Mouse (Mus musculus) right cerebral cortex, postnatal 14 days (tissue): ENCODE data around the gene Hmga1b.
"Not testable (repeated sequence)": the region's sequence is repeated elsewhere in the genome, so short reads cannot be mapped to it uniquely, and the experiment has no call there.

Experiments
- DNase-seq: peaks from one replicate; pipeline ENCODE4 v3.0.0; 2022

The Hmga1b gene

DNA sequence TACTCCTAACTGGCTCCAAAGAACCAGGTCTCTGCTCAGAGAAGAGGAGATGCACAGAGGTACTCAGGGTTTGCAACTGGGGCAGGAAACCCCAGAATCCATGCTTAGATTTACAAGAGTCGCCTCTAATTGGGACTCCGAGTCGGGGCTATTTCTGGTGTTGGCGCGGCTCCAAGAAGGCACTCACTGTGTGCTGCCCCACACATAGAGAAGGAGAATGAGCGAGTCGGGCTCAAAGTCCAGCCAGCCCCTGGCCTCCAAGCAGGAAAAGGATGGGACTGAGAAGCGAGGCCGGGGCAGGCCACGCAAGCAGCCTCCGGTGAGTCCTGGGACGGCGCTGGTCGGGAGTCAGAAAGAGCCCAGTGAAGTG, at the start of gene Hmga1b:
Gene Hmga1b, plus strand, starts transcription at position 123 of the 370 bp plus-strand sequence.
- not testable (repeated sequence) for DNase-seq

DNA sequence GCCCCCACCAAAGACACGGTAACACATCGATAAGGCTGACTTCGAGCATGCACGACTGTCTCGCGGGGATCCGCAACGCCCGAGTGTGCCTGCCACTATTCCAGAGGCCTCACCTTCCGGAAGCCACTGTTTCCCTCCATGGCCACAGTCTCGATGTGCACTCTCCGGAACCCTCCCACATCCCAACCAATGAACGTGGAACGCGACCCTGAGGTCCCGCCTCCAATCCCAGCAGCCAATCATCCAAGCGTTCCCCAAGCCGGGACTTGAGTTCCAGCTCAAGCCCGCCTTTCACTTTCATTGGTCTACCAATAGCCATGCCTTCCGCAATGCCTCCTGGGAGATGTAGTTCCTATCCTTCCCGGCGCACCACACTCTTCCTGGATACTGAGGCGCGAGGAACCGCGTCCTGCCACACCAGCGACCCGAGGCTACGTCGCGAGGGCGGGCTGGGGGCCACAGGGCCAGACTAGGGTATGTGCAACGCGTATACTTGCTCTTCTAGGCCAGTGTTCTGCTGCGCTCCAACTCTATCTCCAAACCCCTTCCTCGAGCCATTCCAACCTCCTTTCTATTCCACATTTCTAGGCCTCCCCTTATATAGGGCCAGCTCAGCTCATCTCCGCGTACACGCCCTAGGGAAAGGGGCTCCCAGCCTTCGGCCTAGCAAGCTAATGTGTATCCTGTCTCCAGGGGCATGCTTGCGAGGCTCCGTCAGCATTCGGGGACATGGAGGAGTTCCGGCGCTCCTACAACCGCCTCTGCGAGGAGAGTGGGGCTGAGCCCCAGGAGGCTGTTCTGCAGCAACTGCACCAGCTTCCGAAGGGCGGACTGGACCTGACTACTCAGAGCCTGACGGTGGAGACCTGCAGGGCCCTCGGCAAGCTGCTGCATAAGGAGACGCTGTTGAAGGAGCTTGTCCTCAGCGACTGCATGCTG, 48.7 kb upstream of the Hmga1b start, which contains the start of the genes Cenpx and Lrrc45:
Gene Cenpx, minus strand, starts transcription at position 159 of the 939 bp plus-strand sequence.
Gene Lrrc45, plus strand, starts transcription at position 346 of the 939 bp plus-strand sequence.
- peak; percentile 93 for DNase-seq

DNA sequence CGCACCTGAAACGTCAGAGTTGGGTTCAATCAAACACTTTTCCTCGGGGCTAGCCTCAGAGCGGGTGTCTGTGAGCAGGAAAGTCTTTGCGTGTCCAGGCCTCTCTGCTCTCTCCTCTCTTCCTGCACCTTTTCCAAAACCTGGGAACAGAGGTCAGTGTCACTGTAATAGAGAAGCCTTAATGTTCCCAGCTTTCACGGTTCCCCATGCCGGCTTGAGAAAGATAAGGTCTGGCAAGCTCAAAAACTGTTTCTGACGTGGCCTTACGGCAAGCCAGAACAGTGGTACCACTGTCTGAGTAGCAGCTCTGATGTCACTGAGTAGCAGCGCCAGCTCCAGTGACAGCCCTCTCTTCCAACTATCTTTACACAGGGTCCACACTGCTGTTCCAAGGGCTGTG, 48.0 kb upstream of the Hmga1b start:
- DNase-seq: no peak

DNA sequence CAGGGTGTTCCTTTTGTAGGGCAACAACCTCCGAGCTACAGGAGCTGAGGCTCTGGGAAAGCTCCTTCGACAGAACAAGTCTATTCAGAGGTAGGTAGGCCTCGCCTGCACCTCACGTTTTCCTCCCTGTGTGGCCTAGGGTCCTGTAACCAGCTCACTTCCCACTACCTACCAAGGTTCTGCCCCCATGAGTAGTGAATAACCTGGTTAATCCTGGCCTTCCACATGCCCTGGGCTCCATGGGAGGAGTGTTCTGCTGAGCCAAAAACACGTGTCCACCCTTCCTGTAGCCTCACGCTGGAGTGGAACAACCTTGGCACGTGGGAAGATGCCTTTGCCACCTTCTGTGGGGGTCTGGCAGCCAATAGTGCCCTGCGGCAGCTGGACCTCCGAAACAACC, 47.5 kb upstream of the Hmga1b start:
- DNase-seq: no peak

DNA sequence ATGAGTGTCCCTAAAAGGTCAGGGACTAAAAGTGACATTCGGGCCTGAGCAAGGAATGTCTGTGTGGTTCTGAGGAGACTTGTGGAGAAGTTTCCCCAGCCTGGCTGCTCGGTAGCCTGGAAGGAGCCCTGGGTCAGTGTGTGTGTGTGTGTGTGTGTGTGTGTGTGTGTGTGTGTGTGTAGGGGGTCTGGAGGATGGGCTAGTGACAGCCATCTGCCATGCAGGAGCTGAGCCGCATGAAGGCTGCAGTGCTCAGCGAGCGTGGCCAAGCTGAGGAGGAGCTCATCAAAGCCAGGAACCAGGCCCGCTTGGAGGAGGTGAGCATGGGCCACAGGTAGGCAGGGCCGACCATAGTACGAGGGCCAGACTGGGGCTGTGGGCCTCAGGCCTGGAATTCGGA, 43.4 kb upstream of the Hmga1b start:
- peak; percentile 8 for DNase-seq

DNA sequence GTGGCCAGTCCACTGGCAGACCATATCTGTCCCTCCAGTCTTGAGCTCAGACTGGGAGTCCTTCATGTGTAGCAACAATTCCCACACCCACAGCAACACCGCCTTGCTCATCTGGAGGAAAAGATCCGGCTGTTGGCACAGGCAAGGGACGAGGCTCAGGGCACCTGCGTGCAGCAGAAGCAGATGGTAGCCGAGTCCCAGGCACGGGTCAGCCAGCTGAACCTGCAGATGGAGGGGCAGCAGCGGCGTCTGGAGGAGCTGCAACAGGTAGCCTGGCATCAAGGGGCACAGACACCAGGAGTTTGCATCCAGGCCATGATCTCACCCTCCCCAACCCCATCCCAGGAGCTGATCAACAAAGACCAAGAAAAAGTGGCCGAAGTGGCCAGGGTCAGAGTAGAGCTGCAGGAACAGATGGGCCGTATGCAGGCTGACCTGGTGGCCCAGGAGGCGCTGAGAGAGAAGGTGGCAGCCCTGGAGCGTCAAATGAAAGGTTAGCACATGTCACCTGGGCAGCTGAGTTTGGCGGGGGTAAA, 42.7 kb upstream of the Hmga1b start:
- DNase-seq: peak; percentile 12

DNA sequence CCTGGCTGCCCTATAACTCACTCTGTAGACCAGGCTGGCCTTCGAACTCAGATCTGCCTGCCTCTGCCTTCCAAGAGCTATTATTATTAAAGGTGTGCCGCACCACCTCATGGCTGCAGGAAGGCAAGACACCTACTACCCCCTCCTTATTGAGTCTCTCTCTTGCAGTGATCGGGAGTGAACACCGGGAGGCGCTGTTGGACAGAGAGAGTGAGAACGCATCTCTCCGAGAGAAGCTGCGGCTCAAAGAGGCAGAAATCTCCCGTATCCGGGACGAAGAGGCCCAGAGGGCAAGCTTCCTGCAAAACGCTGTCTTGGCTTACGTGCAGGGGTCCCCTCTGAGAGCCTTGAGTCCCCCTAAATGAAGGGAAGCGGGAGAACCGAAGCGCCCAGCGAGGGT, 42.1 kb upstream of the Hmga1b start:
- DNase-seq: peak; percentile 95

DNA sequence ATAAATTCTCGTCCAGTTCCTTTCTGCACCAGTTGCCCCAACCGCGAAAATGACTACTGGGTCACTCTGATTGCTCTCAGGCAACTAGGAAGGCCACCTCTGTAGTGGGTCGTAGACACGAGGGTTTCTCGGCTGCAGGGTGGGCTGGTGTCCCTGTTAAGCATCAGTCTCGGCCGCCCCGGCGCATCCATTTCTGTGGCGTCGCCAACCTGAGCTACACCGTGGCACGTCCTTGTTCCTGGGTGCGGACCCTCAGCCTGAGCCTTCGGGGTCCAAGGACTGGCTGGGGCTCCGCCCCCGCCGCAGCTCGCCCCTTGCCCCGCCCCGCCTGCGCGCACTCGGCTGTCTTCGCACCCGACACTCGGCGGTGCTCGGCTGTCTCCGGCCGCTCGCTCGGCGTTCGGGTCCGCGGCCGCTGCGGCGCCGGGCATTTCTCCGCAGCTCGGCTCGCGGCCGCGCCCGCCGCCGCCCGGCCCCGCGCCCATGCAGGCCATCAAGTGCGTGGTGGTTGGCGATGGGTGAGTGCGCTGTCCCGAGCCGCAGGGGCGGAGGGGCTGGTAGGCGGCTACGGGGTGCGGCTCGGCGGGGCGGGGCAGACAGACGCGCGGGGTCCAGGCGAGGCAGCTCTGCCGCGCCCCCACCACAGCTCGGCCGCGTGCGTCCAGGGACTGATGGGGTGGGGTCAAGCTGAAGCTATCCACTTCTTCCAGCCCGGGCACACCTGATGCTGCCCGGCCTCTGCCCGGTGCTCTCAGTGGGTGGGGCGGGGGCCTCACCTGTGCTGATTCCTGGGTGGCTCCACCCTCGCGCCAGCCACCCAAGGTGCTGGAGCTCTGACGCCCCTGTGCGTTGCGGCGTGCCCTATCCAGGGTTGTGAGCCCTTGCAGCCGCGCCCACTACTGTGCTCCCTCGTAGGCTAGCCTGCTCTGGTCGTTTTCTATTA, 41.2 kb upstream of the Hmga1b start, which contains the start of gene Rac3:
Gene Rac3, plus strand, starts transcription at position 347 of the 943 bp plus-strand sequence.
- peak; percentile 79 for DNase-seq

DNA sequence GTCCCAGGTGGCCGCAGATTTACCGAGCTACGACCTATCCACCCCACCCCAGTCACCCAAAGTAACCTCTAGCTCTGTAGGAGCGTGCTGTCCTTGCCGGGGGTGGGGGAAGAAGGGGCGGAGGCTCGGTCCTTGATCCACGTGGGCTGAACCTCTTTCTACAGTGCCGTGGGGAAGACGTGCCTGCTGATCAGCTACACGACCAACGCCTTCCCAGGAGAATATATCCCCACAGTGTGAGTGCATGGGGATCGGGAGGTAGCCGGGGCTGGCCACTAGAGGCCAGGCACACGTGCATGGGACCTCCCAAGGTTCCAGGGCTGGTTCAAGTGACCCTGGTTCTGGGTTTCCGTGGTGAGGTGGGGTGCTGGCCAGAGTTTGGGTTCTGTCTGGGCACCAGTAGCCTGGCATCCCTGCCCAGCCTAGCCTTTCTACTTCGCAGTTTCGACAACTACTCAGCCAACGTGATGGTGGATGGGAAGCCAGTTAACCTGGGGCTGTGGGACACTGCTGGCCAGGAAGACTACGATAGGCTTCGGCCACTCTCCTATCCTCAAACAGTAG, 40.4 kb upstream of the Hmga1b start:
- DNase-seq: peak; percentile 9

DNA sequence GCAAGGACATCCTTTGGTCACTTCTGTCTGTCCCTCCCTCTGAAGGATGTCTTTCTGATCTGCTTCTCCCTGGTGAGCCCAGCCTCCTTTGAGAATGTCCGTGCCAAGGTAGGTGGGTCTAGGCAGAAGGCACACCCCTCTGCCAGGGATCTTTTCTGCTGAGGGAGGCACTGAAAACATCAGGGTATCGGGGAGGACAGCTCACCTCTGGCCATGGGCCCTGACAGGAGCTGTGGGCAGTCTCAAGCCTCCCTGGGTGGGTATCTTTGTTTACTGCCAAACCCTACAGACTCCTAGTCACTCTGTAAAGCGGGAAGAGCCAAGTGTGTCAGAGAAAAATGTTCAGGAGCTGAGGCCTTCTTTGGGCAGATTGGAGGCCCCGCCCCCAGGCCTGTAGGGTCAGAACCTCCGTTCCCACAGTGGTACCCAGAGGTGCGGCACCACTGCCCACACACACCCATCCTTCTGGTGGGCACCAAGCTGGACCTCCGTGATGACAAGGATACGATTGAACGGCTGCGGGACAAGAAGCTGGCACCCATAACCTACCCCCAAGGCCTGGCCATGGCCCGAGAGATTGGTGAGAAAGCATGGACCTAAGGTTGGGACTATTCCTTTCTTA, 39.7 kb upstream of the Hmga1b start:
- peak; percentile 5 for DNase-seq

DNA sequence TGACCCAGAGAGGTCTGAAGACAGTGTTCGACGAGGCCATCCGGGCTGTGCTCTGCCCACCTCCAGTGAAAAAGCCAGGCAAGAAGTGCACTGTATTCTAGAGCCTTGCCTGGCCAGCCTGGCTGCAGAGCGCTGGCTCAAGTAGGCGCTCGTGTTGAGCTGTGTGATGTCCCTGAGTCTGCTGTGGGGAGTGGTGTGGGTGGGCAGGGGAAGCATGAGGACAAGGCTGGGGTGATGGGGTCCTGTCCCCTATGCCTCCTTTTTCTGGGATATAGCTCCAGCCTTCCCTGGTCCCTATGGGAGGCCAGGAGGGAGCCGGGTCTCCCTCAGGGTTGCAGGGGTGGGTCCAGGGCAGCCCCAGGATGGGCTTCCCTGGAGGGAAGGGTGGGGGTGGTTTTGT, 39.1 kb upstream of the Hmga1b start:
- DNase-seq: peak; percentile 2

DNA sequence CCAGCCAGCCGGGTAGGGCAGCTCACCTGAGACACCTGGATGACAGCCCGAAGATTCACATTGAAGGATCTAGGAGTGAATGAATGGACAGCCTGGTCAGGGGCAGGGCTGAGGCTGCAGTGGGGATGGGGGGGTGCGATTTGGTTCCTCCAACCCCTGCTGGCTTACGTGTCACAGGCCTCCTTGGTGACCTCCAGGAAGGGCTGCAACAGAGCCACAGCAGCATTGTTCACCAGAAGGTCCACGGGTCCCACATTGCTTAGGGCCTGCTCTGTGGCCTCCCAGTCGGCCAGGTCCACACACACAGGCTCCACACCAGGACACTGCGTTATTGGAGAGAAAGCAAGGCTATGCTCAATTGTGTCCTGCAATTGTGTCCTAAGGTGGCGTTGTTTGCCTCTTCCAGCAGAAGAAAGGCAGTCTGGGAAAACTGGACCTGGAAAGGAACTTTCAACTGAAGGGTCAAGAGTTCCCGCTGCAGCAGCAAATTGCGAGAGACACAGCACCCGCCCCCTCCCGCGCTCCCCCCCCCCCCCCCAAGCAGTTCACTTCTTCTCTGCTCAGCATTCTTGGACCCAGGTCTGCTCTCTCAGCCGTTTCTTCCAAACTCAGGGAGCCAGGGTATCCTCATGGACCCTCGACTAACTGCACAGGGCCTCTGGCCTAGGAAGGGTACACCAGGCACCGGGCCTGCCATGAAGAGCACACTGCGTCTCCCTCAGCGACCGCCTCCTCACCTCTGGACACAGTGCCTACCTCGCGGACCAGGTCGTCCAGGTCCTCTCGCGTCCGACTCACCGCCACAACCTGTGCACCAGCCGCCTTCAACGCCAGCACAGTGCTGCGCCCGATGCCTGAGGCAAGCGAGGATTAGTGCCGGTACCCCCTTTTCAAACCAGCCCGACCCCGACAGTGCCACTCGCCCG, 36.1 kb upstream of the Hmga1b start:
- peak; percentile 1 for DNase-seq

DNA sequence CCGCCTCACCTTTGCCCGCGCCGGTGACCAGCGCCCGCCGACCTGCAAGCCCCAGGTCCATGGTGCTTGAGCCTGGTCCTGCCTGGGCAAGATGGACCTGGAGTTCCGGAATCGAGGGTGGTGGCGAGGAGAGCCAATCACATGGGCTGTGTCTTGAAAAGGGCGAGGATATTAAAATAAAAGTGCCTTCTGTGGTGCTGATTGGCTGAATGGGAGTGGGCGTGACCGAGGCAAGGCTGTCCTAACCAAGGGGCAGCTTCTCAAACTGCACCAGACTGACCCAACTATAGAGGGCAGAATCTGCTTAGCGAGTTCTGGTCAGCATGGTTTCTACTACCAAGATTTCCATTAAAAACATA, 35.4 kb upstream of the Hmga1b start, which contains the start of gene Dcxr:
Gene Dcxr, minus strand, starts transcription at position 113 of the 359 bp plus-strand sequence.
- peak; percentile 68 for DNase-seq

DNA sequence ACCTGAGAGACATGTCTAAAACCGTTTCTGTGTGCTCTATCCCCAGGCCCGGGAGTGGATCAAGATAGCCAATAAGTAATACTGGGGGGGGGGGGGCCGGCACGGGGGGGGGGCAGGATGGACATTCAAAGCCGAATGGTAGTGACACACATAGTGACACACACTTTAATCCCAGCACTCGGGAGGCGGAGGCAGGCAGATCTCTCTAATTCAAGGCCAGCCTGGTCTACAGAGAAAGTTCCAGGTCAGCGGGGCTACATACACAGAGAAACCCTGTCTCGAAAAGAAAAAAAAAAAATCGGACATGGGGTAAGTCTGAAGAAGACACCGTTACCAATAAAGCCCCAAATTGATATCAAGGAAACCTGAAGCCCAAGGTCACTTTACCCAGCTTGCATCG, 35.0 kb upstream of the Hmga1b start:
- no peak for DNase-seq

DNA sequence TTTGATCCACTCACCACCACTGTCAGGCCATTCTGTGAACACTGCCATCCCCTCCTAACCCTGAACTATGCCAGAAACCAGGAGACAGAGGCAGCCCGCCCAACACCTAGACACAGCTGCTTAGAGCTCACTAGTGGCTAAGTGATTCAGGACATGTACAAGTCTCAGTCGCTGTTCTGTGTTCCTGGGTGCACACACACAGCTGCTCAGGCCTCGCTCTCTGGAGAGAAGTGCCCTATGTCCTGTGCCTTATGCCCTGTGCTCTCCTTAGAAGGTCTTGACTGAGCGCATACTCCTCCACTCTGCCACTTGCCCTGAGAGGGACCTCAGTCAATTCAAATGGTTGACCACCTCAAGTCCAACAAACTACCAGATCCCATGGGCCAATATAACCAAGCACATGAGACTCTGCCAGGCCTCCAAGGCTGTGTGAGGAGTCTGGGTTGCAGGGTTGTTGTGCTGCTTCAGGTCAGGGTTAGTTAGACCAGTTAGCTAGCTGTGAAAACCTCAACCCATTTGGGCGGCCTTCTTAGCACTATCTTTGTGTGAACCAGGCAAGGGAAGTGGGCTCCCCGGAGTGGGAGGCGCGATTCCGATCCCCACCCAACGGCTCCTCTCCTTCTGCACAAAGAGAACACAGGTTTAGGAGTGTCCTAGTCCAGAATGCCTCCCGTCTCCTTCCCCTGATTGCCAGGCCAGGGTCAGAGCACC, 33.9 kb upstream of the Hmga1b start:
- no peak for DNase-seq

DNA sequence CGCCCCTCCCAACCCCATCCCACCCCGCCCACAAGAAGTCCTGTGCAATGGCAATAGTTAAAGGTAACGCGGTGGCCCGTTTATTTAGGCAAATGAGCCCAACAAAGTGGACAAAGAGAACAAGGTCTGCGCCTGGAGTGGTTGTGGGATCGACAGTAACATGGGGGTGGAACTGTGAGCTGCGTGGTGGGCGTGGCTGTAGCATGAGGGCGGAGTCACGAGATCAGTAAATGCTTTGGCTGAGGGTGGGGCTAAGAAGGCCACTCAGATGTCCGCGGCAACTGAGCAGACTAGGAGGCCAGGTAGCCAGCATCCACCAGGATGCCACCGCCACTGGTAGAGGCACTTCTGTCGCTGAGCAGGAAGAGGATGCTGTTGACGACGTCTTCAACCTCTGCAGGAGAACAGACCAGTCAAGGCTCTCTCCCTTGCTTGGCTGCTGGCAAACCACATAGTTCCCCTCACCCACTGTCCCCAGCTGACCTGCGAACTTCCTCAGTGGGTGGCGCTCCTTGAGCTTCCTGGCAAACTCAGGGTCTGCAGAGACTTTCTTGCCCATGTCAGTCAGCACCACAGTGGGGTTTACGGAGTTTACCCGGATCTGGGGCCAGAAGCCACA, 33.1 kb upstream of the Hmga1b start:
- not testable (repeated sequence) for DNase-seq

DNA sequence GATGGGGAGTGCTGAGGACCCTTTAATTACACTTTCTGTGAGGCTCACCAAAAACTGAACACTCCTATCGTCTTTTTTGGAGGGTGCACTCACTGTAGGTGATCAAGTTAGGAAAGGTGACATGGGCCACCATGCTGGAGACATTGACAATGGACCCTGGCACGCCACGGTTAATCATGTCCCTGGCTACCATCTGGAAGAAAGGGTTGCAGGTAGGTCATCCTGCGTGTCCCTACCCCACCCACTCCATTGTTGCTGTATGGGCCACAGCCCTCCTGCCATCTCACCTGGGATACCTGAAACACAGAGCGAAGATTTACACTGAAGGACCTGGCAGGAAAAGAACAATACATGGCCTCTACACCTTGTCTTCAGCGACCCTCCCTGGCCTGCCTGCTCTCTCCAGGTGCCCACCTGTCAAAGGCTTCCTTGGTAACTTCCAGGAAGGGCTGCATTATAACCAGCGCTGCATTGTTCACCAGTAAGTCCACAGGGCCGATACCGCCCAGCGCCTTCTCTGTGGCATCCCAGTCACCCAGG, 32.2 kb upstream of the Hmga1b start:
- DNase-seq: no peak

DNA sequence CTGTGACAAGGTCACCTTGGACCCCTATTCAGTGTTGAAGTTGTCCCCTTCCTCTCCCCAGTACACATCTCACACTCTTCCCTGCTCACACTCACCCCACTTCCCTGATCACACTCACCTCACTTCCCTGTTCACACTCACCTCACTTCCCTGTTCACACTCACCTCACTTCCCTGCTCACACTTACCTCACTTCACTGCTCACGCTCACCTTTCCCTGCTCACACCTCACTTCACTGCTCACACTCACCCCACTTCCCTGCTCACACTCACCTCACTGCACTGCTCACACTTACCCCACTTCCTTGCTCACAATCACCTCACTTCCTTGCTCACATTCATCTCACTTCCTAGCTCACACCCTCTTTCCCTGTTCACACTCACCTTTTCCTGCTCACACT, 31.2 kb upstream of the Hmga1b start:
- no peak for DNase-seq

DNA sequence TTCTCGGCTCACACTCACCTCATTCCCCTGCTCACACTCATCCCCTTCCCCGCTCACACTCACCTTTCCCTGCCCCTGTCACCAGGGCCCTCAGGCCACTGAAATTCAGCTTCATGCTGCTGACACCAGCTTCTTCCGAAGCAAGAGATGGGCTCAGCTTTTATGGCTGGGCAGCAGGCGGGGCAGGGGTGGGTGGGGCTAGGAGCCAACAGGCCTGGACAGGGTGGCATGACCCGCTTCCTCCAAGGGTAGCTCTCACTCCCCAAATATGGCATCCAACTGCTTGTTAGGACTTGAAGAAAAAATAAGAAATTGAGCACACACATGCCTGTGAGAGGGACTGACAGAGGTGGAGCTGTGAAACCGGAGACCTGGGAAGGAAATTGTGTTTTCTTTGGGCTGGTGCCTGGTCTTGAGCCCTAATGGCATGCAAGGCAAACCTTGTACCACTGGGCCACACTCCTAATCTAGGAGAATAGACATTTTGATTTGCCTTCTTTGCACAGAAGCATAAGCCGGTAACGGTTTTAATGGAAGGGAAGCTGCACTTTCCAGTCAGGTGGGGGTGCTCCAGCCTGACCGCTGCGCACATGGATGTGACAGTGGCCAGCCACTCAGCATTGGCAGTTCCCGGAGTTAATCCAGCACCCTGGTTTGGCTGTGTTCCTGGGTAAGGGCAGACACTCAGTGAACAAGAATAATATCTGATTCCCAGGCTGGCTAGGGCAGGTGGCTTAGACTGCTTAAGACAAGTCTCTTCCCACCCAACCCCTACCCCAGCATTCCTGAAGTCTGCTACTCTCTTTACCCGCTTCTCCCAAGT, 30.5 kb upstream of the Hmga1b start, which contains the start of gene Cbr2:
Gene Cbr2, minus strand, starts transcription at position 257 of the 823 bp plus-strand sequence.
- no peak for DNase-seq
